Mouse (Mus musculus): ENCODE results near the gene Acp2. TPM values are rescaled to one million over a fixed set of nuclear protein-coding genes. Genes with fewer than 3 reads are reported as not detected.

The Acp2 gene
- polyA plus RNA-seq, 1 experiment from 2014 or later: 33.2 TPM

- peaks cover 27% of the 10 kb centered on the region for H3K36me3 ChIP-seq (replicated peaks)
- no peak overlapping the region for H3K9ac ChIP-seq
- H3K9me3 ChIP-seq: no peaks in the 10 kb centered on the region
- ATAC-seq (ENCODE audit: low FRiP score): no peak
- H3K27ac ChIP-seq: 0 out of 2 replicates have a peak overlapping the region, but pooled peaks have one; percentile 25
- H3K4me3 ChIP-seq (replicated peaks): no peak overlapping the region
- H3K4me1 ChIP-seq: peaks cover 30% of the 10 kb centered on the region
- no peak overlapping the region for H3K4me2 ChIP-seq
- WGBS: 43% methylated on average over 4 of the region's 4 CpGs
- no peaks in the 10 kb centered on the region for H3K27me3 ChIP-seq
These were observed 22.9 kb upstream of the Acp2 start for GRCm38 (mm10) chr2:91179825-91180224.

- Histone ChIP-seq H3K36me3 (replicated peaks) (peaks cover 20% of the 10 kb centered on the region), H3K4me3 (replicated peaks) (no peak overlapping the region), H3K4me2 (no peak overlapping the region; the same call in 1 of the 2 replicates), H3K4me1 (peaks cover 30% of the 10 kb centered on the region), H3K9ac (no peak overlapping the region), H3K27me3 (no peaks in the 10 kb centered on the region), H3K27ac (no peak overlapping the region), H3K9me3 (no peaks in the 10 kb centered on the region)
- 68% methylated on average over 5 of the region's 5 CpGs for WGBS
- ATAC-seq (ENCODE audit: low FRiP score): no peak
These were observed 22.0 kb upstream of the Acp2 start for GRCm38 (mm10) chr2:91180706-91181105.

GRCm38 (mm10) chr2:91182016-91182404 is 20.7 kb upstream of the Acp2 start:
- Histone ChIP-seq H3K36me3 (replicated peaks) (peaks cover 9% of the 10 kb centered on the region), H3K27ac (peak overlapping the region; percentile 89; the same call in 1 of the 2 replicates), H3K4me3 (replicated peaks) (peak overlapping the region; percentile 83), H3K4me1 (peaks cover 30% of the 10 kb centered on the region), H3K9ac (peak overlapping the region; percentile 67), H3K27me3 (no peaks in the 10 kb centered on the region), H3K9me3 (no peaks in the 10 kb centered on the region), H3K4me2 (peak overlapping the region; percentile 85)
- ATAC-seq (ENCODE audit: low FRiP score): no peak
- WGBS: 9% methylated on average over 8 of the region's 8 CpGs

- WGBS: under 1% methylated on average over 67 of the region's 81 CpGs
- peak overlapping the region; percentile 83 for H3K4me3 ChIP-seq (replicated peaks)
- peak; percentile 97 for ATAC-seq (ENCODE audit: low FRiP score)
- peak overlapping the region; percentile 67 for H3K9ac ChIP-seq
- peaks cover 8% of the 10 kb centered on the region; the same call in 1 of the 2 replicates for H3K36me3 ChIP-seq (replicated peaks)
- H3K4me1 ChIP-seq: peaks cover 30% of the 10 kb centered on the region
- no peaks in the 10 kb centered on the region for H3K9me3 ChIP-seq
- H3K27ac ChIP-seq: peak overlapping the region; percentile 89
- no peaks in the 10 kb centered on the region for H3K27me3 ChIP-seq
- H3K4me2 ChIP-seq: peak overlapping the region; percentile 85
These were observed 20.1 kb upstream of the Acp2 start for GRCm38 (mm10) chr2:91182405-91183147.

GRCm38 (mm10) chr2:91183148-91183513 is 19.6 kb upstream of the Acp2 start:
- peak; percentile 95 for ATAC-seq (ENCODE audit: low FRiP score)
- H3K9ac ChIP-seq: peak overlapping the region; percentile 67

GRCm38 (mm10) chr2:91183711-91184405 is 18.8 kb upstream of the Acp2 start, which contains the start of gene Madd:
Madd (minus strand) TSS chr2:91183837.
- Histone ChIP-seq H3K4me2 (peak within 1 kb of the TSS; percentile 85), H3K36me3 (replicated peaks) (no peaks in the 10 kb centered on the region; the same call in 1 of the 2 replicates), H3K27me3 (no peaks in the 10 kb centered on the region), H3K4me3 (replicated peaks) (peak within 1 kb of the TSS; percentile 83), H3K27ac (peak within 1 kb of the TSS; percentile 89), H3K4me1 (peaks cover 30% of the 10 kb centered on the region), H3K9ac (peak within 1 kb of the TSS; percentile 67), H3K9me3 (no peaks in the 10 kb centered on the region)
- no peak for ATAC-seq (ENCODE audit: low FRiP score)
- WGBS: 69% methylated on average over 15 of the region's 15 CpGs

More at GRCm38 (mm10) chr2:91183148-91183513, 19.6 kb upstream of the Acp2 start:
- Histone ChIP-seq H3K9me3 (no peaks in the 10 kb centered on the region), H3K4me1 (peaks cover 30% of the 10 kb centered on the region), H3K27me3 (no peaks in the 10 kb centered on the region), H3K27ac (peak overlapping the region; percentile 89), H3K36me3 (replicated peaks) (peaks cover 2% of the 10 kb centered on the region; the same call in 1 of the 2 replicates), H3K4me3 (replicated peaks) (peak overlapping the region; percentile 83), H3K4me2 (peak overlapping the region; percentile 85)
- WGBS: 0% methylated on average over 9 of the region's 9 CpGs

GRCm38 (mm10) chr2:91186208-91186607 is 16.5 kb upstream of the Acp2 start:
- H3K9ac ChIP-seq: no peak overlapping the region
- no peak overlapping the region for H3K4me3 ChIP-seq (replicated peaks)
- H3K9me3 ChIP-seq: no peaks in the 10 kb centered on the region
- 83% methylated on average over 1 of the region's 1 CpGs for WGBS
- no peak overlapping the region for H3K27ac ChIP-seq
- H3K36me3 ChIP-seq (replicated peaks): no peaks in the 10 kb centered on the region
- peaks cover 14% of the 10 kb centered on the region for H3K4me1 ChIP-seq
- ATAC-seq (ENCODE audit: low FRiP score): no peak
- H3K27me3 ChIP-seq: no peaks in the 10 kb centered on the region
- no peak overlapping the region for H3K4me2 ChIP-seq

- Histone ChIP-seq H3K27ac (no peak overlapping the region), H3K4me1 (peaks cover 5% of the 10 kb centered on the region; the same call in 1 of the 2 replicates), H3K36me3 (replicated peaks) (no peaks in the 10 kb centered on the region), H3K27me3 (no peaks in the 10 kb centered on the region), H3K4me2 (no peak overlapping the region), H3K4me3 (replicated peaks) (no peak overlapping the region), H3K9ac (no peak overlapping the region), H3K9me3 (no peaks in the 10 kb centered on the region)
- WGBS: 79% methylated on average over 4 of the region's 4 CpGs
- ATAC-seq (ENCODE audit: low FRiP score): no peak
These were observed 15.3 kb upstream of the Acp2 start for GRCm38 (mm10) chr2:91187431-91187830.

GRCm38 (mm10) chr2:91190501-91190900 is 12.2 kb upstream of the Acp2 start:
- WGBS: 88% methylated on average over 16 of the region's 16 CpGs

GRCm38 (mm10) chr2:91194624-91195332 is 7.9 kb upstream of the Acp2 start:
- no peaks in the 10 kb centered on the region for H3K9me3 ChIP-seq
- peak overlapping the region; percentile 51 for H3K9ac ChIP-seq
- peak overlapping the region; percentile 28 for H3K4me3 ChIP-seq (replicated peaks)
- H3K36me3 ChIP-seq (replicated peaks): no peaks in the 10 kb centered on the region
- ATAC-seq (ENCODE audit: low FRiP score): peak; percentile 91
- H3K4me1 ChIP-seq: peaks cover 14% of the 10 kb centered on the region
- WGBS: 2% methylated on average over 27 of the region's 27 CpGs
- H3K4me2 ChIP-seq: peak overlapping the region; percentile 56
- no peak overlapping the region for H3K27ac ChIP-seq
- peaks cover 14% of the 10 kb centered on the region for H3K27me3 ChIP-seq

More at GRCm38 (mm10) chr2:91190501-91190900, 12.2 kb upstream of the Acp2 start:
- Histone ChIP-seq H3K9me3 (no peaks in the 10 kb centered on the region), H3K9ac (no peak overlapping the region), H3K4me1 (peaks cover 14% of the 10 kb centered on the region), H3K36me3 (replicated peaks) (no peaks in the 10 kb centered on the region), H3K27ac (no peak overlapping the region), H3K27me3 (peaks cover 4% of the 10 kb centered on the region; the same call in 1 of the 2 replicates), H3K4me2 (no peak overlapping the region), H3K4me3 (replicated peaks) (no peak overlapping the region)
- ATAC-seq (ENCODE audit: low FRiP score): no peak

- Histone ChIP-seq H3K27me3 (peaks cover 14% of the 10 kb centered on the region), H3K4me3 (replicated peaks) (no peak overlapping the region), H3K36me3 (replicated peaks) (no peaks in the 10 kb centered on the region), H3K27ac (no peak overlapping the region), H3K4me2 (no peak overlapping the region), H3K4me1 (peaks cover 16% of the 10 kb centered on the region), H3K9me3 (no peaks in the 10 kb centered on the region), H3K9ac (no peak overlapping the region)
- no peak for ATAC-seq (ENCODE audit: low FRiP score)
- 83% methylated on average over 3 of the region's 3 CpGs for WGBS
These were observed 6.1 kb upstream of the Acp2 start for GRCm38 (mm10) chr2:91196577-91197001.

- no peak overlapping the region for H3K4me3 ChIP-seq (replicated peaks)
- H3K27ac ChIP-seq: no peak overlapping the region
- peaks cover 10% of the 10 kb centered on the region; the same call in 1 of the 2 replicates for H3K27me3 ChIP-seq
- no peak overlapping the region for H3K4me2 ChIP-seq
- 93% methylated on average over 3 of the region's 3 CpGs for WGBS
- H3K4me1 ChIP-seq: peaks cover 30% of the 10 kb centered on the region
- H3K36me3 ChIP-seq (replicated peaks): no peaks in the 10 kb centered on the region
- H3K9me3 ChIP-seq: no peaks in the 10 kb centered on the region
- ATAC-seq (ENCODE audit: low FRiP score): no peak
- no peak overlapping the region for H3K9ac ChIP-seq
These were observed 3.8 kb upstream of the Acp2 start for GRCm38 (mm10) chr2:91198888-91199287.
